Mouse (Mus musculus) midbrain, embryonic 11.5 days (tissue): ENCODE measurements around the gene Gm3138. TPM values are rescaled to one million over a fixed set of nuclear protein-coding genes. Genes with fewer than 3 reads are reported as not detected.
"Not testable (repeated sequence)": the region's sequence is repeated elsewhere in the genome, so short reads cannot be mapped to it uniquely, and the experiment has no call there.

ENCODE experiments used
- ATAC-seq: fragments of 200-750 bp; cut with Nextera tagmentation; 2 replicates; pipeline ENCODE4 v1.8.0; 2017; ENCODE audit warnings: moderate TSS enrichment, moderate library complexity; ENCODE audit not compliant: low FRiP score
- DNase-seq: peaks from one replicate; pipeline ENCODE4 v3.0.0; 2015; ENCODE audit warnings: low spot score; ENCODE audit errors: missing footprints
- H3K27ac ChIP-seq: fragments of 300-500 bp; sonication (generic); 2 replicates; pipeline ENCODE4 v1.5.1; 2014; ENCODE audit warnings: low read depth, low read length
- H3K27me3 ChIP-seq: fragments of 300-500 bp; sonication (generic); 2 replicates; pipeline ENCODE4 v1.6.1; 2014; ENCODE audit warnings: mild to moderate bottlenecking, low read length, moderate library complexity, mixed read lengths; ENCODE audit not compliant: control insufficient read depth, insufficient read depth
- H3K36me3 ChIP-seq: fragments of 300-500 bp; sonication (generic); 2 replicates; pipeline ENCODE4 v1.6.1; 2014; ENCODE audit warnings: mild to moderate bottlenecking, low read length, moderate library complexity, mixed read lengths; ENCODE audit not compliant: control insufficient read depth, insufficient read depth
- H3K4me1 ChIP-seq: fragments of 300-500 bp; sonication (generic); 2 replicates; pipeline ENCODE4 v1.6.1; 2014; ENCODE audit warnings: low read length; ENCODE audit not compliant: control insufficient read depth, insufficient read depth
- H3K4me2 ChIP-seq: fragments of 300-500 bp; sonication (generic); 2 replicates; pipeline ENCODE4 v1.6.1; 2014; ENCODE audit warnings: mild to moderate bottlenecking, moderate library complexity
- H3K4me3 ChIP-seq: fragments of 300-500 bp; sonication (generic); 2 replicates; pipeline ENCODE4 v1.5.1; 2014; ENCODE audit warnings: low read depth, low read length
- H3K9ac ChIP-seq: fragments of 300-500 bp; sonication (generic); 2 replicates; pipeline ENCODE4 v1.6.1; 2014; ENCODE audit warnings: low read length
- H3K9me3 ChIP-seq: fragments of 300-500 bp; sonication (generic); 2 replicates; pipeline ENCODE4 v1.6.1; 2016; ENCODE audit warnings: low read length; ENCODE audit not compliant: control insufficient read depth
- WGBS: fragments of 180-500 bp; shearing (Covaris S2); extraction: QIAGEN DNeasy Blood & Tissue Kit; methylation state at CpG from one replicate; pipeline ENCODE4 v1.1.7; 2014; 5-methylcytosine and 5-hydroxymethylcytosine counted together
- polyA plus RNA-seq: library from polyadenylated mRNA; unstranded; fragments of >200 nt; fragmentation: Nextera tagmentation; extraction: Ambion mirVana; gene quantifications from 2 replicates; pipeline ENCODE4 v1.2.1, GENCODE M21; 2014

The Gm3138 gene
- polyA plus RNA-seq: not detected in 2 replicates

- H3K9ac ChIP-seq, H3K9me3 ChIP-seq, H3K4me3 ChIP-seq, ATAC-seq, H3K4me1 ChIP-seq, H3K36me3 ChIP-seq, H3K27me3 ChIP-seq, H3K27ac ChIP-seq, DNase-seq, H3K4me2 ChIP-seq: not testable (repeated sequence)
- no CpG with 5 or more reads among the region's 2 CpGs for WGBS
These were observed at the start of gene Gm3138 for GRCm38 (mm10) chr14:4249331-4249730. Gene Gm3138, plus strand, starts transcription at chr14:4249631.

GRCm38 (mm10) chr14:4269238-4269950, 20.0 kb downstream of the Gm3138 start:
- not testable (repeated sequence) for H3K36me3 ChIP-seq, H3K9me3 ChIP-seq, H3K27me3 ChIP-seq, H3K9ac ChIP-seq, DNase-seq, H3K4me1 ChIP-seq, H3K27ac ChIP-seq, H3K4me3 ChIP-seq, H3K4me2 ChIP-seq, ATAC-seq
- WGBS: 89% methylated on average over 2 of the region's 2 CpGs

GRCm38 (mm10) chr14:4279828-4280227, 30.4 kb downstream of the Gm3138 start:
- not testable (repeated sequence) for H3K36me3 ChIP-seq, H3K27ac ChIP-seq, ATAC-seq, H3K9ac ChIP-seq, DNase-seq, H3K4me3 ChIP-seq, H3K9me3 ChIP-seq, H3K4me2 ChIP-seq, H3K27me3 ChIP-seq, H3K4me1 ChIP-seq
- 90% methylated on average over 2 of the region's 3 CpGs for WGBS

Other genes with a start within 250 kb of the Gm3138 start
- 0.27 and 0.66 TPM in 2 replicates for gene Gm5796, start 225.7 kb upstream of the Gm3138 start, polyA plus RNA-seq
- gene Gm3115, start 165.5 kb upstream of the Gm3138 start, polyA plus RNA-seq: not detected in 2 replicates
- gene Gm8108, start 139.1 kb upstream of the Gm3138 start, polyA plus RNA-seq: 0.42 and 1.3 TPM in 2 replicates
- gene Gm3127, start 84.6 kb upstream of the Gm3138 start, polyA plus RNA-seq: not detected in 2 replicates
- gene Gm2974, start 67.1 kb upstream of the Gm3138 start, polyA plus RNA-seq: 1.1 and 1.4 TPM in 2 replicates
- not detected in 2 replicates for gene Gm3149, start 67.7 kb downstream of the Gm3138 start, polyA plus RNA-seq
- 0.77 and 1.0 TPM in 2 replicates for gene 2610042L04Rik, start 85.1 kb downstream of the Gm3138 start, polyA plus RNA-seq
- gene Gm3159, start 147.9 kb downstream of the Gm3138 start, polyA plus RNA-seq: not detected in 2 replicates
- 0.56 and 0.90 TPM in 2 replicates for gene Gm3164, start 165.8 kb downstream of the Gm3138 start, polyA plus RNA-seq
- not detected in 2 replicates for gene Gm3173, start 181.4 kb downstream of the Gm3138 start, polyA plus RNA-seq
- not detected in 2 replicates for gene Gm3182, start 232.1 kb downstream of the Gm3138 start, polyA plus RNA-seq